Mouse (Mus musculus) cerebellum, adult 2 months (tissue): Measurements from ENCODE around the gene Fcna. TPM values are rescaled to one million over a fixed set of nuclear protein-coding genes. Genes with fewer than 3 reads are reported as not detected.

Experiments used
- DNase-seq, 2 experiments: peaks; one replicate each; pipeline ENCODE4 v3.0.0; 2021
- H3K27ac ChIP-seq: fragments of 200-500 bp; 2 replicates; pipeline ENCODE4 v1.5.1; 2012; ENCODE audit warnings: low read length, control low read depth, inconsistent platforms; ENCODE audit not compliant: insufficient read depth
- H3K27me3 ChIP-seq: fragments of 200-500 bp; 2 replicates; pipeline ENCODE4 v1.6.1; 2012; ENCODE audit warnings: inconsistent platforms, mild to moderate bottlenecking, low read length, moderate library complexity; ENCODE audit not compliant: control insufficient read depth, insufficient read depth
- H3K4me1 ChIP-seq: fragments of 200-500 bp; 2 replicates; pipeline ENCODE4 v1.6.1; 2011; ENCODE audit warnings: low read length; ENCODE audit not compliant: control insufficient read depth, insufficient read depth
- H3K4me3 ChIP-seq: fragments of 200-500 bp; replicated peaks from 2 replicates; pipeline ENCODE3; 2011; ENCODE audit warnings: mild to moderate bottlenecking, low read depth, low read length, control low read depth; ENCODE audit not compliant: insufficient read depth
- CTCF ChIP-seq: fragments of 200-500 bp; IDR thresholded peaks from 2 replicates; pipeline ENCODE4 v1.5.1; 2011; ENCODE audit warnings: low read depth, mild to moderate bottlenecking, control low read depth, low read length, moderate library complexity, borderline replicate concordance; ENCODE audit not compliant: insufficient read depth
- POLR2A ChIP-seq: fragments of 200-500 bp; IDR thresholded peaks from 2 replicates; pipeline ENCODE4 v1.6.1; 2011; ENCODE audit warnings: low read length, control low read depth, borderline replicate concordance; ENCODE audit not compliant: insufficient read depth
- WGBS: fragments of 180-500 bp; shearing (Covaris S2); methylation state at CpG from one replicate; pipeline ENCODE4 v1.1.7; 2018; 5-methylcytosine and 5-hydroxymethylcytosine counted together
- polyA plus RNA-seq: library from polyadenylated mRNA; depleted of rRNA; stranded (reverse); fragments of >200 nt; gene quantifications from 2 replicates; pipeline ENCODE4 v1.2.3, GENCODE M21; 2012

Fcna gene
- polyA plus RNA-seq, 1 experiment = 0.31 TPM

DNA sequence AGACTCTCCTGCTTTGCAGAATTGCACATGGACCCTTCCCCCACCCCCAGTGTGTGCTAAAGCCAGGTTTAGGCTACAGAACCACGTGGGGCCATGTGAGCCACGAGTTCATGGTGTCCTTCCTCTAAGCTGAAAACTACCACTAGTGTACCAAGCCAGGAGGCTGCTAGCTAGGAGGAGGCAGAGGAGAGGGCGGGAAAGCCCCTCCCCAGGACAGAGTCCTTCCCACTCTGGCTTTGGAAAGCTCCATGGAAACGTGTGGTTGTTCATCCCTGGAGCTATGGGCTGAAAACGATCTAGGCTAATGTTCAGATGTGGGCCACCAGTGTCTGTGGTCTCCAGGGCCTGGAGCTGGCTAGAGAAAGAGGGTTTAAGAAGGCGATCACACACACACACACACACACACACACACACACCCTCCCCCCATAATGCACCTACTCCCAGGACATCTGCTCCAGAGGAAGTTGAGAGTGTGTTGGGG lies 47.2 kb downstream of the Fcna start:
- peak; percentile 58 to 64 for DNase-seq
- Histone ChIP-seq H3K4me1 (peaks cover 74% of the 10 kb centered on the region), H3K27ac (peak overlapping the region; percentile 96), H3K27me3 (no peaks in the 10 kb centered on the region), H3K4me3 (peak overlapping the region; percentile 70)
- TF ChIP-seq CTCF = no peak
- no peak for TF ChIP-seq POLR2A
- WGBS = 4% methylated on average over 6 of the region's 6 CpGs

- DNase-seq = peak; percentile 84 to 86
- Histone ChIP-seq H3K27ac (peak overlapping the region; percentile 96), H3K4me3 (peak overlapping the region; percentile 70), H3K27me3 (no peaks in the 10 kb centered on the region), H3K4me1 (peaks cover 70% of the 10 kb centered on the region)
- TF ChIP-seq CTCF = peak; percentile 79
- TF ChIP-seq POLR2A = no peak
- 5% methylated on average over 27 of the region's 27 CpGs for WGBS
Observed at GRCm38 (mm10) chr2:25579737-25580460, 47.9 kb downstream of the Fcna start.

- TF ChIP-seq POLR2A (no peak), CTCF (no peak)
- Histone ChIP-seq H3K27me3 (no peaks in the 10 kb centered on the region), H3K4me3 (peak overlapping the region; percentile 70)
Observed at GRCm38 (mm10) chr2:25578796-25579736, 48.8 kb downstream of the Fcna start.

GRCm38 (mm10) chr2:25577951-25578795 lies 49.7 kb downstream of the Fcna start:
- no peak for TF ChIP-seq CTCF
- no peak for TF ChIP-seq POLR2A
- H3K27me3 ChIP-seq = no peaks in the 10 kb centered on the region
- H3K4me1 ChIP-seq = peaks cover 60% of the 10 kb centered on the region
- WGBS = 12% methylated on average over 75 of the region's 75 CpGs
- H3K4me3 ChIP-seq = peak overlapping the region; percentile 70
- peak; percentile 54 to 78 for DNase-seq
- H3K27ac ChIP-seq = peak overlapping the region; percentile 96

More at GRCm38 (mm10) chr2:25578796-25579736, 48.8 kb downstream of the Fcna start:
- 10% methylated on average over 77 of the region's 77 CpGs for WGBS
- peaks cover 63% of the 10 kb centered on the region for H3K4me1 ChIP-seq
- peak; percentile 68 to 81 for DNase-seq
- H3K27ac ChIP-seq = peak overlapping the region; percentile 96

- Histone ChIP-seq H3K4me1 (peaks cover 52% of the 10 kb centered on the region), H3K4me3 (peak overlapping the region; percentile 32), H3K27me3 (no peaks in the 10 kb centered on the region), H3K27ac (peak overlapping the region; percentile 96)
- DNase-seq = peak; percentile 56 to 68
- WGBS = 19% methylated on average over 92 of the region's 92 CpGs
- no peak for TF ChIP-seq CTCF
- no peak for TF ChIP-seq POLR2A
Observed at GRCm38 (mm10) chr2:25576965-25577891, 50.6 kb downstream of the Fcna start.

GRCm38 (mm10) chr2:25576028-25576850 lies 51.6 kb downstream of the Fcna start:
- DNase-seq = peak; percentile 55 to 57
- TF ChIP-seq POLR2A = no peak
- no peak for TF ChIP-seq CTCF
- 32% methylated on average over 16 of the region's 16 CpGs for WGBS
- H3K4me1 ChIP-seq = peaks cover 51% of the 10 kb centered on the region
- H3K27ac ChIP-seq = peak overlapping the region; percentile 96
- peak overlapping the region; percentile 8 for H3K4me3 ChIP-seq
- H3K27me3 ChIP-seq = no peaks in the 10 kb centered on the region
